Mouse (Mus musculus): ENCODE data around the gene Ttc9b. TPM values are rescaled to one million over a fixed set of nuclear protein-coding genes. Genes with fewer than 3 reads are reported as not detected.

The Ttc9b gene
- polyA plus RNA-seq, 1 experiment from 2014 or later = not detected

DNA sequence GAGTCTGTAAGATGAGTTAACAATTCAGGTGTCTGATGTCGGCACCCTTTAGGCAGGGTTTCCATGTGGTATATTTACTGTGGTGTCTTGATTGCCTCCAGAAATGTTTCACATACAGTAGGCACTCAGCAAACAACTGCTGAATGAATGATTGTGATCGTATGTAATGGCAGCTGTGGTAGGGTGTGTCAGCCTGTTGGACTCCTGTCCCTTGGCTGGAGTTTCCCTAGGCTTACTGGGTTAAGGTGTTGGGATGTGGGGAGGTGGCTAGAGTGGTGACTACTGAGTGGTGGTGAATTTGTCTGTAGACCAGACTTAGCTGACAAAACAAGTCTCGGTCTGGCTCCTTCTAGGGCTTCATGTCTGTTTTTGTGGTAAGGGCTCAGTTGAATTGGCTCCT, 43.3 kb upstream of the Ttc9b start:
- H3K9me3 ChIP-seq (ENCODE audit: control insufficient read depth, low read length) = no peaks in the 10 kb centered on the region
- no peak overlapping the region for H3K27ac ChIP-seq (ENCODE audit: low read depth, low read length)
- 95% methylated on average over 3 of the region's 3 CpGs for WGBS
- no peak for ATAC-seq (replicated peaks; ENCODE audit: low FRiP score)
- no peak overlapping the region for H3K4me2 ChIP-seq
- no peaks in the 10 kb centered on the region for H3K27me3 ChIP-seq (replicated peaks; ENCODE audit: control insufficient read depth, insufficient read depth, low read length)
- peaks cover 17% of the 10 kb centered on the region for H3K4me1 ChIP-seq (replicated peaks; ENCODE audit: control insufficient read depth, insufficient read depth, low read length)
- no peak for DNase-seq (ENCODE audit: low spot score)
- no peak overlapping the region for H3K9ac ChIP-seq (ENCODE audit: low read depth, low read length)
- H3K36me3 ChIP-seq (ENCODE audit: control insufficient read depth, insufficient read depth, low read length) = peaks cover 19% of the 10 kb centered on the region; the same call in 1 of the 2 replicates
- no peak overlapping the region for H3K4me3 ChIP-seq (ENCODE audit: low read depth, low read length)

DNA sequence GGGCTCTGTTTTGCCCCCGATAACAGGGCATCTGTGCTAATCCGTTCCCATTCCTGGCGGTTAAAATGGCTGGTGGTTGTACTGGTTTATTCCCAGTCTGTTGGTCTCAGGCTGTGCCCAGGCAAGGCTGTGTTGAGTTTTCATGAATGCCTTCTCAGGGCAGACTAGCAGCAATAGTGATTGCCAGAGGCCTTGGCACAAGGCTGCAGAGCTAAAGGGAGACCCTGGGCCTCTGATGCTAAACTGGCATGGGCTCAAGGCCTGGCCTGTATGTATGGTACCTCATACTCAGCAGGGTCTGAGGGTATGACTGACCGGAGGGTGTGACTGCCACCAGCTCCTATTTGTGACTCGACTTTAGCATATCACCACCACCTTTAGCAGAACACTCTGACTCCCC, 42.8 kb upstream of the Ttc9b start:
- no peak overlapping the region for H3K27ac ChIP-seq (ENCODE audit: low read depth, low read length)
- DNase-seq (ENCODE audit: low spot score) (no peak), ATAC-seq (replicated peaks; ENCODE audit: low FRiP score) (no peak)
- no peak overlapping the region for H3K4me3 ChIP-seq (ENCODE audit: low read depth, low read length)
- H3K4me2 ChIP-seq = no peak overlapping the region
- H3K9ac ChIP-seq (ENCODE audit: low read depth, low read length) = no peak overlapping the region
- H3K36me3 ChIP-seq (ENCODE audit: control insufficient read depth, insufficient read depth, low read length) = peaks cover 22% of the 10 kb centered on the region
- 92% methylated on average over 5 of the region's 5 CpGs for WGBS
- no peaks in the 10 kb centered on the region for H3K9me3 ChIP-seq (ENCODE audit: control insufficient read depth, low read length)
- H3K27me3 ChIP-seq (replicated peaks; ENCODE audit: control insufficient read depth, insufficient read depth, low read length) = no peaks in the 10 kb centered on the region
- peaks cover 12% of the 10 kb centered on the region for H3K4me1 ChIP-seq (replicated peaks; ENCODE audit: control insufficient read depth, insufficient read depth, low read length)

DNA sequence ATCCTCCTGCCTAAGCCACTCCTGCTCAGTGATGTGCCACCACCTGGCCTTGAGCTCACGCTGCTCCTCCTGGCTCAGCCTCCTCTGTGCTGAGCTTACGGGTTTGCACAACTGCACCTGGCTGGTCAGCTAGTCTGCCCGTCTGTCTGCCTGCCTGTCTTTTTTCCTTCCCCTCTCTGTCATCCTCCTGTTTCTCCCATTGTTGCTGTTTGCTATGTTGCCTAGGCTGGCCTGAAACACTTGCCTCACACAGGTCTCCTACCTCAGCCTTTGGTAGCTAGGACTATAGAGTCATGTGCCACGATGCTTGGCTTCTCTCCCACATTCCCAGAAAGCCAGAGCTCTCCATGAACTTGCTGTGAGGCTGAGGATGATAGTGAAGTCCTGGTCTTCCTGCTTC, 40.8 kb upstream of the Ttc9b start:
- no peak for DNase-seq (ENCODE audit: low spot score)
- Histone ChIP-seq H3K36me3 (ENCODE audit: control insufficient read depth, insufficient read depth, low read length) (peaks cover 31% of the 10 kb centered on the region), H3K4me2 (no peak overlapping the region), H3K27me3 (replicated peaks; ENCODE audit: control insufficient read depth, insufficient read depth, low read length) (no peaks in the 10 kb centered on the region), H3K4me3 (ENCODE audit: low read depth, low read length) (no peak overlapping the region), H3K4me1 (replicated peaks; ENCODE audit: control insufficient read depth, insufficient read depth, low read length) (no peaks in the 10 kb centered on the region), H3K9me3 (ENCODE audit: control insufficient read depth, low read length) (no peaks in the 10 kb centered on the region), H3K27ac (ENCODE audit: low read depth, low read length) (no peak overlapping the region), H3K9ac (ENCODE audit: low read depth, low read length) (no peak overlapping the region)
- no peak for ATAC-seq (replicated peaks; ENCODE audit: low FRiP score)
- WGBS = 84% methylated on average over 4 of the region's 4 CpGs

DNA sequence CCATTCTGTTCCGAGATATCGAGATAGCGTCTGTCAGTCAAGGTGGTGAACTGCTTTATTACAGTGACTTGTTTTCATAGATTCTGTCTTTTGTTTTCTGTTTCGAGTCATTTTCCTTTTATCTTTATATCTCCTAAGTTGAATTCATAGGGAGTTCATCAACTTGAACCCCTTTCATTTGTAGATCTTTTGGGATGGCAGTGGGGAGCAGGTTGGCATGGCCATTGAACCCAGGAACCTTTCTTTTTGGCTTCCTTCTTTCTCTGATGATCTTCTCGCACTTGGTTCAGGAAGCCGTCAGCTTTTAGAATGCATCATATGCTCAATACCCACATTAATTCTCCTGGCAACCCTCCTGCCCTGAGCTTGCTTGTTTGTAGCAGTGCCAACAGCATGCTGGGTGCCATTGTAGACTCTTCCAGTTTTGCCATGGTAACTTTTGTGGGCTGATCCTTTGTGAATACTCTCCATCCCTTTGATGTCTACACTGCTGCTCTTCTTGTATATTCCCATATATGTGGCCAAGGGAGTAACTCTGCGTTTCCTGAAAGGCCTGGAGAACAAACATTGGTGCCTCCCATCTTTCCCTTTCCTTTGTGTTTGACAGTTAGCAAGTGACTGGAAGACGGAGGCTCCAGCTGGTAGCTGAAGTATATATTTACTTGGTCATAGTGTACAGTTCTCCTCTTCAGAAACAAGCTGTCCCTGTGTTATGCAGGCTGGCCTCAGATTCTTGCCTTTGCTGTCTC, 39.8 kb upstream of the Ttc9b start:
- ATAC-seq (replicated peaks; ENCODE audit: low FRiP score) = no peak

DNA sequence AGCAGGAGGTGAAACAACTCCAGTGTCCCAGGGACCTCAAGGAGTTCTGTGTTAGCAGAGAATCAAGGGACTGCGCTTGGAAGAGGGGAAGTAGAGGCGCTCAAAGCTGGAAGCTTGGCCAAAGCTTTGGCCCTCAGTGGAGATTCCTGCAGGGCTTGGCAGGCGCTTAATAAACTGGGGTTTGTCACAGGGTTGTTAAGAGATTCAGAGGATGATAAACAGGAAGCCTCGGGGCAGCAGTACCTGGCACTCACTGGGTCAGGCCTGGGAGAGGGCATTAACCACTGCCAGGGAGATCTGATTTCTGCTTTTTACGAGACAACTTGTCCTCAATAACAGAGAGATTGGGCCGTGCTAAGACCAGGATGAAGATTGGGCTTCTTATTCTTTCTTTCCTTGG, 32.7 kb upstream of the Ttc9b start:
- H3K4me1 ChIP-seq (replicated peaks; ENCODE audit: control insufficient read depth, insufficient read depth, low read length) = no peaks in the 10 kb centered on the region
- H3K4me2 ChIP-seq = no peak overlapping the region
- 76% methylated on average over 6 of the region's 6 CpGs for WGBS
- DNase-seq (ENCODE audit: low spot score) (no peak), ATAC-seq (replicated peaks; ENCODE audit: low FRiP score) (no peak)
- no peaks in the 10 kb centered on the region for H3K9me3 ChIP-seq (ENCODE audit: control insufficient read depth, low read length)
- no peak overlapping the region for H3K27ac ChIP-seq (ENCODE audit: low read depth, low read length)
- H3K36me3 ChIP-seq (ENCODE audit: control insufficient read depth, insufficient read depth, low read length) = peaks cover 50% of the 10 kb centered on the region
- H3K4me3 ChIP-seq (ENCODE audit: low read depth, low read length) = no peak overlapping the region
- no peak overlapping the region for H3K9ac ChIP-seq (ENCODE audit: low read depth, low read length)
- no peaks in the 10 kb centered on the region for H3K27me3 ChIP-seq (replicated peaks; ENCODE audit: control insufficient read depth, insufficient read depth, low read length)

More for the DNA sequence above, 39.8 kb upstream of the Ttc9b start:
- H3K27me3 ChIP-seq (replicated peaks; ENCODE audit: control insufficient read depth, insufficient read depth, low read length) = no peaks in the 10 kb centered on the region
- H3K4me3 ChIP-seq (ENCODE audit: low read depth, low read length) = no peak overlapping the region
- no peak for DNase-seq (ENCODE audit: low spot score)
- WGBS = 82% methylated on average over 8 of the region's 8 CpGs
- H3K4me2 ChIP-seq = no peak overlapping the region
- peaks cover 36% of the 10 kb centered on the region for H3K36me3 ChIP-seq (ENCODE audit: control insufficient read depth, insufficient read depth, low read length)
- H3K9me3 ChIP-seq (ENCODE audit: control insufficient read depth, low read length) = no peaks in the 10 kb centered on the region
- H3K4me1 ChIP-seq (replicated peaks; ENCODE audit: control insufficient read depth, insufficient read depth, low read length) = no peaks in the 10 kb centered on the region
- no peak overlapping the region for H3K9ac ChIP-seq (ENCODE audit: low read depth, low read length)
- H3K27ac ChIP-seq (ENCODE audit: low read depth, low read length) = no peak overlapping the region

DNA sequence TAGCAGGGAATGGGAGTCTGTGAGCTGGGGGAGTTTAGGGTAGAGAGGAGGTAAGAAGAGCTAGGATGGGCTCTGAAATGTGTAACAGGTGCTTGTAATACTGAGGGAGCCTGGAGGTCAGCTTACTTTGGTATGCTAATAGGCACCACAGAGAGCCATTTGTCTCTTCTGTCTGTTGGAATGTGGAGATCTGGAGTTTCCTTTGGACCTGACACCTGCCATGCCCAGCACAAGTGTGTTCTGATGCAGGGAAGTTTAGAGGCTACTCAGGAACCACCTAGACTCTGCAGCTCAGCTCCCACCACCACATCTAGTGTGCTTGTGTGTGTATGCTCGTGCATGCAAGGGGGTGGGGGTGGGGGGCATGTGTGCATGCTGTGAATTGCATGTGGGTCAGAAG, 31.5 kb upstream of the Ttc9b start:
- H3K4me1 ChIP-seq (replicated peaks; ENCODE audit: control insufficient read depth, insufficient read depth, low read length) = no peaks in the 10 kb centered on the region
- DNase-seq (ENCODE audit: low spot score) = no peak
- H3K27ac ChIP-seq (ENCODE audit: low read depth, low read length) = no peak overlapping the region
- 67% methylated on average over 1 of the region's 1 CpGs for WGBS
- no peak overlapping the region for H3K9ac ChIP-seq (ENCODE audit: low read depth, low read length)
- H3K9me3 ChIP-seq (ENCODE audit: control insufficient read depth, low read length) = no peaks in the 10 kb centered on the region
- ATAC-seq (replicated peaks; ENCODE audit: low FRiP score) = no peak
- H3K27me3 ChIP-seq (replicated peaks; ENCODE audit: control insufficient read depth, insufficient read depth, low read length) = no peaks in the 10 kb centered on the region
- no peak overlapping the region for H3K4me2 ChIP-seq
- peaks cover 44% of the 10 kb centered on the region; the same call in 1 of the 2 replicates for H3K36me3 ChIP-seq (ENCODE audit: control insufficient read depth, insufficient read depth, low read length)
- H3K4me3 ChIP-seq (ENCODE audit: low read depth, low read length) = no peak overlapping the region

DNA sequence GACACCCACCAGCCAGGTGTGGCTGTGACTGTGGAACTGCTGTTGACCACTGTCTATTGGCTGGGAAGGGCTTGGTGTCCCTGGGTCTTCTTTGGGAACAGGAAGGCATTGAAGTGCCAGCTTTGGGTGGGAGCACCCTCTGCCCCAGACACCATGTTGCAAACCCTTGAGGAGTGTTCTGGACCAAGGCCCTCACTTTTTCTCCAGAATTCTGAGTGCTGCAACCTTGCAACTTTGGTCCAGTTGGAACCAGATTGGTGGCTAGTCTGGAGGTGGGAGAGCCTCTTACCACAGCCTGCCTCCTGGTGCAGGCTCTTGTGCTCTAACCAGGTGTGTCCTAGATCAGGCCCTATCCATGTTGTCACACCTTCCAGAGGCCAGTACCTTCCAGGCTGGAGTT, 28.7 kb upstream of the Ttc9b start:
- Histone ChIP-seq H3K4me2 (no peak overlapping the region), H3K9ac (ENCODE audit: low read depth, low read length) (no peak overlapping the region), H3K4me3 (ENCODE audit: low read depth, low read length) (no peak overlapping the region), H3K27me3 (replicated peaks; ENCODE audit: control insufficient read depth, insufficient read depth, low read length) (no peaks in the 10 kb centered on the region), H3K36me3 (ENCODE audit: control insufficient read depth, insufficient read depth, low read length) (peaks cover 47% of the 10 kb centered on the region), H3K27ac (ENCODE audit: low read depth, low read length) (no peak overlapping the region), H3K4me1 (replicated peaks; ENCODE audit: control insufficient read depth, insufficient read depth, low read length) (no peaks in the 10 kb centered on the region), H3K9me3 (ENCODE audit: control insufficient read depth, low read length) (no peaks in the 10 kb centered on the region)
- DNase-seq (ENCODE audit: low spot score) = no peak
- ATAC-seq (replicated peaks; ENCODE audit: low FRiP score) = no peak

DNA sequence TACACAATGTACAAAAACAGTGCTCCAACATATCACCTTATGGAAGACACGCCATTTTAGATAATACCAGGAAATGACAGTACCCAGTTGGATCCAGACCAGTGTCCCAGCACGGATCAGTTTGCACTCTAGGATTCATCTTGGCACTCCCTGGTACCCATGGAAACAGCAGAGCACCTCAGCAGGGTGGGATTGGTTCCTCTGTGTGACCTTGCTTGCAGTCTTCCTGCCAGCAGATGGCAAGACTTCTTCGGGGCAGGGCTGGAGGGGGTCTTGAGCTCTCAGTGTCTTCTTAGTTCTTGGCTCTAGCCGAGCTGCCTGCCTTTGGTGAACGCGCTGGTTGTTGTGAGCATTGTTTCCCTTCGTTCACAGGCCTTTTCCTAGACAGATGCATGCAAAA, 26.0 kb upstream of the Ttc9b start:
- ATAC-seq (replicated peaks; ENCODE audit: low FRiP score) = no peak

DNA sequence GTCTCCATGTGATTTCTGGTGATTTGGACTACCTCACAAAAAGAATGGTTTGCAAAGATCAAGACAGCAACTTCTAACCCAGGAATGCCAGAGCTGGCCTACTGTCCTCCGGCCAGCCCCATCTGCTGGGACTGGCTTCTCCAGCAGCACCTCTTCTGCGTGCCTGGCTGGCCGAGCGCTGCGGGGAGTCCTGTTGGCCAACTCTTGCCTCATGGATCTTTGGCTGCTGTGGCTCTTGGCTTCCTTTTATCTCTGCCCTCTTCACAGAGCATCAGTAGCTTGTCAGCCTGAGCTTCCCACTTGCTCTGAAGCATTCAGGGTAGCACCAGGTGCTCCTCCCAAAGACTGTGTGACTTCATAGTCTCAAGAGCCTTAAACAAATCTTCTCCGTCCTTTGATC, 25.5 kb upstream of the Ttc9b start:
- H3K4me1 ChIP-seq (replicated peaks; ENCODE audit: control insufficient read depth, insufficient read depth, low read length) = no peaks in the 10 kb centered on the region
- ATAC-seq (replicated peaks; ENCODE audit: low FRiP score) (no peak), DNase-seq (ENCODE audit: low spot score) (no peak)
- H3K27me3 ChIP-seq (replicated peaks; ENCODE audit: control insufficient read depth, insufficient read depth, low read length) = no peaks in the 10 kb centered on the region
- peaks cover 59% of the 10 kb centered on the region for H3K36me3 ChIP-seq (ENCODE audit: control insufficient read depth, insufficient read depth, low read length)
- no peaks in the 10 kb centered on the region for H3K9me3 ChIP-seq (ENCODE audit: control insufficient read depth, low read length)
- H3K4me3 ChIP-seq (ENCODE audit: low read depth, low read length) = no peak overlapping the region
- no peak overlapping the region for H3K9ac ChIP-seq (ENCODE audit: low read depth, low read length)
- 94% methylated on average over 6 of the region's 6 CpGs for WGBS
- H3K27ac ChIP-seq (ENCODE audit: low read depth, low read length) = no peak overlapping the region
- H3K4me2 ChIP-seq = no peak overlapping the region

More for the DNA sequence above, 26.0 kb upstream of the Ttc9b start:
- no peak overlapping the region for H3K4me2 ChIP-seq
- no peak overlapping the region for H3K27ac ChIP-seq (ENCODE audit: low read depth, low read length)
- H3K27me3 ChIP-seq (replicated peaks; ENCODE audit: control insufficient read depth, insufficient read depth, low read length) = no peaks in the 10 kb centered on the region
- DNase-seq (ENCODE audit: low spot score) = no peak
- 89% methylated on average over 7 of the region's 7 CpGs for WGBS
- no peak overlapping the region for H3K4me3 ChIP-seq (ENCODE audit: low read depth, low read length)
- H3K36me3 ChIP-seq (ENCODE audit: control insufficient read depth, insufficient read depth, low read length) = peaks cover 55% of the 10 kb centered on the region
- H3K4me1 ChIP-seq (replicated peaks; ENCODE audit: control insufficient read depth, insufficient read depth, low read length) = no peaks in the 10 kb centered on the region
- no peak overlapping the region for H3K9ac ChIP-seq (ENCODE audit: low read depth, low read length)
- H3K9me3 ChIP-seq (ENCODE audit: control insufficient read depth, low read length) = no peaks in the 10 kb centered on the region
